Mouse (Mus musculus) heart, postnatal 0 days (tissue): ENCODE data around the gene Vmn1r221. TPM values are rescaled to one million over a fixed set of nuclear protein-coding genes. Genes with fewer than 3 reads are reported as not detected.
"Not testable (repeated sequence)": the region's sequence is repeated elsewhere in the genome, so short reads cannot be mapped to it uniquely, and the experiment has no call there.

Source experiments
- ATAC-seq: fragments of 200-750 bp; cut with Nextera tagmentation; 2 replicates; pipeline ENCODE4 v1.8.0; 2017; ENCODE audit warnings: low read depth, moderate number of reproducible peaks, moderate library complexity; ENCODE audit not compliant: insufficient read depth
- DNase-seq: peaks from one replicate; pipeline ENCODE4 v3.0.0-alpha.2; 2016; ENCODE audit warnings: low spot score
- H3K27ac ChIP-seq: fragments of 300-500 bp; sonication (generic); 2 replicates; pipeline ENCODE4 v1.5.1; 2014; ENCODE audit warnings: low read depth, mild to moderate bottlenecking
- H3K27me3 ChIP-seq: fragments of 300-500 bp; sonication (generic); 2 replicates; pipeline ENCODE4 v1.6.1; 2014; ENCODE audit warnings: low read length, mixed read lengths; ENCODE audit not compliant: control insufficient read depth, insufficient read depth
- H3K36me3 ChIP-seq: fragments of 300-500 bp; sonication (generic); replicated peaks from 2 replicates; pipeline ENCODE4 v1.6.1; 2014; ENCODE audit warnings: low read length, mixed read lengths; ENCODE audit not compliant: control insufficient read depth, insufficient read depth
- H3K4me1 ChIP-seq: fragments of 300-500 bp; sonication (generic); 2 replicates; pipeline ENCODE4 v1.6.1; 2014; ENCODE audit warnings: antibody characterized with exemption; ENCODE audit not compliant: control insufficient read depth, insufficient read depth
- H3K4me2 ChIP-seq: fragments of 300-500 bp; sonication (generic); 2 replicates; pipeline ENCODE4 v1.6.1; 2014; ENCODE audit warnings: low read depth, mild to moderate bottlenecking, low read length, moderate library complexity
- H3K4me3 ChIP-seq: fragments of 300-500 bp; sonication (generic); 2 replicates; pipeline ENCODE4 v1.5.1; 2014; ENCODE audit warnings: low read depth, low read length
- H3K9ac ChIP-seq: fragments of 300-500 bp; sonication (generic); replicated peaks from 2 replicates; pipeline ENCODE4 v1.6.1; 2014; ENCODE audit warnings: low read depth, low read length, mixed read lengths
- H3K9me3 ChIP-seq: fragments of 300-500 bp; sonication (generic); replicated peaks from 2 replicates; pipeline ENCODE4 v1.6.1; 2016; ENCODE audit warnings: low read length; ENCODE audit not compliant: control insufficient read depth
- CTCF ChIP-seq: IDR thresholded peaks from 2 replicates; pipeline ENCODE4 v1.5.1; 2016; ENCODE audit warnings: antibody characterized with exemption, control low read depth, low read depth
- EP300 ChIP-seq: IDR thresholded peaks from 2 replicates; pipeline ENCODE4 v1.6.1; 2016; ENCODE audit warnings: antibody characterized with exemption, low read depth
- WGBS: fragments of 180-500 bp; shearing (Covaris S2); extraction: QIAGEN DNeasy Blood & Tissue Kit; methylation state at CpG from one replicate; pipeline ENCODE4 v1.1.7; 2014; 5-methylcytosine and 5-hydroxymethylcytosine counted together
- polyA plus RNA-seq: library from polyadenylated mRNA; unstranded; fragments of >200 nt; fragmentation: Nextera tagmentation; extraction: Ambion mirVana; gene quantifications from 2 replicates; pipeline ENCODE4 v1.2.1, GENCODE M21; 2015
- total RNA-seq: library from RNA; depleted of rRNA; stranded (reverse); fragments of >200 nt; gene quantifications from 2 replicates; pipeline ENCODE4 v1.2.3, GENCODE M21; 2014; ENCODE audit warnings: low replicate concordance; rRNA removed

Vmn1r221 gene
- total and polyA plus RNA-seq, 2 experiments from 2014 or later, result not detected

DNA sequence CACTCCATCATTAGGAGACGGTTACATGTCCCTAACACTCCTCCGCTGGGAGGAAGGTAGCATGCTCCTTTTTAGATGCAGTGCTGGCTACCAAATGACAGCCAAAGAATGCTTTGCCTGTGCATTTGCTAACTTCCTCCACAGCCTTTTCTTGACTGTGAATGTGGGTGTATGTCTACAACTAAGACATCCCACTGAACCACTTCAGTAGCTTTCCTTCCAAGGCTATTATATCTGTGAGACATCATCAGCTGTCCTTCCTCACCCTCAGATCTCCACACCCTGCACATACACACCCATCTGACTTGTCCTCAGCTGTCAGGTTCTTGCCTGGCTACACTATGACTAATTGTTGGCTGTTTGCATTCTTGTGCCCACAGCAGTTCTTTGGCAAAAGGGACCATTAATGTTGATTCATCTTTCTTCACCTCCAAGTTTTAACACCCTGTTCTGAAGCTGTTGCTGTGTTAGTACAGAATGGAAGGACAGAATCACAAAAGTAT lies 44.7 kb downstream of the Vmn1r221 start:
- TF ChIP-seq EP300 (no peak), CTCF (no peak)
- Histone ChIP-seq H3K9me3 (0 out of 2 replicates have a peak, but pooled peaks cover 3% of the 10 kb centered on the region), H3K4me2 (no peak overlapping the region), H3K4me1 (no peaks in the 10 kb centered on the region), H3K9ac (no peak overlapping the region), H3K27ac (no peak overlapping the region), H3K36me3 (no peaks in the 10 kb centered on the region), H3K4me3 (no peak overlapping the region), H3K27me3 (no peaks in the 10 kb centered on the region)
- WGBS, result 76% methylated on average over 2 of the region's 2 CpGs
- DNase-seq (no peak), ATAC-seq (no peak)

- H3K4me1 ChIP-seq, H3K4me3 ChIP-seq, H3K27ac ChIP-seq, ATAC-seq, H3K4me2 ChIP-seq, H3K9ac ChIP-seq, H3K36me3 ChIP-seq, DNase-seq, H3K9me3 ChIP-seq: not testable (repeated sequence)
- H3K27me3 ChIP-seq, result peaks cover 11% of the 10 kb centered on the region
- WGBS, result 79% methylated on average over 3 of the region's 3 CpGs
Measured at GRCm38 (mm10) chr13:23268606-23269005, 54.7 kb downstream of the Vmn1r221 start.

DNA sequence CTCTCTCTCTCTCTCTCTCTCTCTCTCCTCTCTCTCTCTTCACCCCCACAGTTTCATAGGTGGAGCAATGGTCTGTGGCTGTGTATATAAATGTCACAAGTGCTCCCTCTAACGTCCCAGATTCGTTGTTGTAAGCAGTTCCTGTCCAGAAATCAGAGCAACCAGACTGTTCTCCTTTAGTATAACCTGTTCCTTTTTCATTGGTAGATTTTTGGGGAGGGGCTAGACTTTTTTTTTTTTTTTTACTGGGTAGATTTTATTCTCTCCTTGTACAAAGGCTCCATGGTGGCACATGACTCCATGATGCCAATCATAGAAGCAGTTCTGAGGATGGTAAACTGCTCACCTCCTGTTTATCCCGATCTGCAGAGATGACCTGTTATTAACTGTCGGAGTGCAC lies 55.2 kb downstream of the Vmn1r221 start:
- H3K4me3 ChIP-seq, H3K4me1 ChIP-seq, H3K9ac ChIP-seq, H3K27ac ChIP-seq, H3K4me2 ChIP-seq, DNase-seq, H3K9me3 ChIP-seq, H3K36me3 ChIP-seq: not testable (repeated sequence)
- H3K27me3 ChIP-seq, result peaks cover 11% of the 10 kb centered on the region
- 0 out of 2 replicates have a peak, but pooled peaks have one; percentile 39 for ATAC-seq
- TF ChIP-seq CTCF, result peak; percentile 30; the same call in 1 of the 2 replicates
- WGBS, result 35% methylated on average over 4 of the region's 4 CpGs

GRCm38 (mm10) chr13:23269681-23270080 lies 55.8 kb downstream of the Vmn1r221 start:
- peaks cover 11% of the 10 kb centered on the region for H3K27me3 ChIP-seq
- H3K27ac ChIP-seq, result no peak overlapping the region
- H3K36me3 ChIP-seq, result no peaks in the 10 kb centered on the region
- TF ChIP-seq CTCF (no peak), EP300 (no peak)
- ATAC-seq (no peak), DNase-seq (no peak)
- H3K4me2 ChIP-seq, result peak overlapping the region; percentile 53
- no peaks in the 10 kb centered on the region for H3K9me3 ChIP-seq
- peak overlapping the region; percentile 29 for H3K4me3 ChIP-seq
- H3K9ac ChIP-seq, result no peak overlapping the region
- 14% methylated on average over 11 of the region's 11 CpGs for WGBS
- H3K4me1 ChIP-seq, result peaks cover 5% of the 10 kb centered on the region; the same call in 1 of the 2 replicates

GRCm38 (mm10) chr13:23270321-23271101 lies 56.6 kb downstream of the Vmn1r221 start:
- DNase-seq (no peak), ATAC-seq (no peak; the same call in 1 of the 2 replicates)
- Histone ChIP-seq H3K4me3 (peak overlapping the region; percentile 29), H3K27ac (no peak overlapping the region), H3K4me2 (peak overlapping the region; percentile 53), H3K9ac (no peak overlapping the region), H3K9me3 (no peaks in the 10 kb centered on the region), H3K27me3 (peaks cover 11% of the 10 kb centered on the region), H3K36me3 (no peaks in the 10 kb centered on the region), H3K4me1 (peaks cover 5% of the 10 kb centered on the region; the same call in 1 of the 2 replicates)
- 5% methylated on average over 34 of the region's 34 CpGs for WGBS
- TF ChIP-seq CTCF (no peak), EP300 (no peak)

Other genes starting within 250 kb of the Vmn1r221 start
- not detected in 2 replicates for gene Vmn1r213, start 206.5 kb upstream of the Vmn1r221 start, total RNA-seq
- gene Vmn1r213, start 206.5 kb upstream of the Vmn1r221 start, polyA plus RNA-seq, result not detected in 2 replicates
- not detected in 2 replicates for gene Vmn1r214, start 183.7 kb upstream of the Vmn1r221 start, total RNA-seq
- gene Vmn1r214, start 183.7 kb upstream of the Vmn1r221 start, polyA plus RNA-seq, result not detected in 2 replicates
- not detected in 2 replicates for gene Vmn1r215, start 146.1 kb upstream of the Vmn1r221 start, total RNA-seq
- gene Vmn1r215, start 146.1 kb upstream of the Vmn1r221 start, polyA plus RNA-seq, result not detected in 2 replicates
- gene Vmn1r217, start 95.9 kb upstream of the Vmn1r221 start, total RNA-seq, result not detected in 2 replicates
- not detected in 2 replicates for gene Vmn1r217, start 95.9 kb upstream of the Vmn1r221 start, polyA plus RNA-seq
- gene Vmn1r218, start 81.0 kb upstream of the Vmn1r221 start, total RNA-seq, result not detected in 2 replicates
- not detected in 2 replicates for gene Vmn1r218, start 81.0 kb upstream of the Vmn1r221 start, polyA plus RNA-seq
- gene Vmn1r219, start 54.8 kb upstream of the Vmn1r221 start, total RNA-seq, result not detected in 2 replicates
- not detected in 2 replicates for gene Vmn1r219, start 54.8 kb upstream of the Vmn1r221 start, polyA plus RNA-seq
- gene Vmn1r220, start 26.2 kb upstream of the Vmn1r221 start, total RNA-seq, result not detected in 2 replicates
- not detected in 2 replicates for gene Vmn1r220, start 26.2 kb upstream of the Vmn1r221 start, polyA plus RNA-seq
- gene Vmn1r222, start 21.8 kb downstream of the Vmn1r221 start, total RNA-seq, result not detected in 2 replicates
- gene Vmn1r222, start 21.8 kb downstream of the Vmn1r221 start, polyA plus RNA-seq, result not detected in 2 replicates
- not detected in 2 replicates for gene Vmn1r223, start 33.0 kb downstream of the Vmn1r221 start, total RNA-seq
- not detected in 2 replicates for gene Vmn1r223, start 33.0 kb downstream of the Vmn1r221 start, polyA plus RNA-seq
- gene Zfp322a, start 155.1 kb downstream of the Vmn1r221 start, total RNA-seq, result 10.0 and 11.9 TPM in 2 replicates
- gene Zfp322a, start 155.1 kb downstream of the Vmn1r221 start, polyA plus RNA-seq, result 27.0 and 28.1 TPM in 2 replicates
- 6.7 and 7.4 TPM in 2 replicates for gene Abt1, start 209.7 kb downstream of the Vmn1r221 start, total RNA-seq
- gene Abt1, start 209.7 kb downstream of the Vmn1r221 start, polyA plus RNA-seq, result 6.8 and 7.2 TPM in 2 replicates